Mouse (Mus musculus): ENCODE data around the gene Ccdc73.
"Not testable (repeated sequence)": the region's sequence is repeated elsewhere in the genome, so short reads cannot be mapped to it uniquely, and the experiment has no call there.

Ccdc73 gene

DNA sequence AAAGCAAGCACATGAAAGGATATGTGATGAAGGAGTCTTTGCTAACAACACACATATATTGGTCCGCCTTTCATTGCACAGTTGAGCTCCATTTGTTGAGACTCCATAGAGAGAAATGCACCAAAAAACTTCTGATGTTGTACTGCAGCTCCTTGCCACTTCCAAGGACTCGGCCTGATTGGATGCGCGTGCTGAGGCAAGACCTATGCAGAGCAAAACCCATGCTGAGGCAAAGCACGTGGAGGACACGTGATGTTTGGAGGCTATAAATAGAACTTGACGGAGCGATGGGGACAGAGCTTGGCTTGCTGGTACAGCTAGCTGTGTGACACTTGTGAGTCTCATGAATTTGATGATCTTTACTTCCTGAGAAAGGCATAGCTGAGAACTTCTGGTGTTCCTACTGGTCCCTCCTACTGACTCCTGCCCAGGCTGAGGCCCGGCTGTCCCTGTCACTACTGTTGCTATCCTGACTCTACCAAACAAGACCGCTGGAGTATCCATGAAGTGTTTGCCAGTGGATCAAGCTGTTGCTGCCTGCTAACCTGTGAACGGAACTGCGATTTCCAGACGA, at the start of gene Ccdc73:
TSS of gene Ccdc73 (plus strand) at position 524 of the 574 bp plus-strand sequence.
- no peak for DNase-seq

GRCm38 (mm10) chr2:104818763-104819162, 48.8 kb upstream of the Ccdc73 start:
- not testable (repeated sequence) for DNase-seq

DNA sequence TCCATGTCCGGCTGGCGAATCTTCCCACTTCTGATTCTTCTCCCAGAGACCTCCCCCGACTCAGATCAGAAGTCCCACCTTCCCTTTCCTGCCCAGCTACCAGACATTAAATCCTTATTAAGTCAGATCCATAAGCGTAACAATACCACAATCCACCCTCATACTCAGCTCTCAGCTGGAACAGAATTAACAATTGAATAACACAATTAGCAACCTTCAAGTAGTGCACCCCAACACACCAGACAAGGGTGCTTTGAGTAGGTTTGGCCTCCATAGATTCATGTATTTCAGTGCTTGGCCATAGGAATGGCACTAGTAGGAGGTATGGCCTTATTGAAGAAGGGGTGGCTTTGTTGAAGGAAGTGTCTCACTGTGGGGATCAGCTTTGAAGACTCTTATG, 41.4 kb upstream of the Ccdc73 start:
- DNase-seq, result no peak

DNA sequence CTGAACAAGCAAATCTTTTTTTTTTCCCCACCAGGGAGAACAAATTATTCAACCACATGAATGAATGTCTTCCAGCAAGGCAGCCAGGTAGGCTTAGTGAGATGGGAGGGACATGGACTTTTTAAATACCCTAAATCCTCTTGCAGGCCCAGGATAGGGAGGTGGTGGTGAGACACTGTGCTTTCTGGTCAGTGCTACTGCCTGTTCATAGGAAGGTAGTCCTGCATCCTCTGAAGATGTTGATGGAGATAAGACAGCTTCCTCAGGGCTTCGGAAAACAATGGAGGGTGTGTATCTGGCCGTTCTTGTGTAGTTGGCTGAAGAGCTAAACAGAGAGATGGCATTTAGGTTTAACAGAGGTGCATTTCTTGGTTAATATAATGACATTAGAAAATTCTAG, 35.1 kb upstream of the Ccdc73 start:
- DNase-seq, result no peak

- DNase-seq, result no peak
Measured at GRCm38 (mm10) chr2:104840974-104841373, 26.6 kb upstream of the Ccdc73 start.

- DNase-seq, result no peak
Measured at GRCm38 (mm10) chr2:104841736-104842135, 25.9 kb upstream of the Ccdc73 start.

- no peak for DNase-seq
Measured at GRCm38 (mm10) chr2:104842559-104842958, 25.0 kb upstream of the Ccdc73 start.

DNA sequence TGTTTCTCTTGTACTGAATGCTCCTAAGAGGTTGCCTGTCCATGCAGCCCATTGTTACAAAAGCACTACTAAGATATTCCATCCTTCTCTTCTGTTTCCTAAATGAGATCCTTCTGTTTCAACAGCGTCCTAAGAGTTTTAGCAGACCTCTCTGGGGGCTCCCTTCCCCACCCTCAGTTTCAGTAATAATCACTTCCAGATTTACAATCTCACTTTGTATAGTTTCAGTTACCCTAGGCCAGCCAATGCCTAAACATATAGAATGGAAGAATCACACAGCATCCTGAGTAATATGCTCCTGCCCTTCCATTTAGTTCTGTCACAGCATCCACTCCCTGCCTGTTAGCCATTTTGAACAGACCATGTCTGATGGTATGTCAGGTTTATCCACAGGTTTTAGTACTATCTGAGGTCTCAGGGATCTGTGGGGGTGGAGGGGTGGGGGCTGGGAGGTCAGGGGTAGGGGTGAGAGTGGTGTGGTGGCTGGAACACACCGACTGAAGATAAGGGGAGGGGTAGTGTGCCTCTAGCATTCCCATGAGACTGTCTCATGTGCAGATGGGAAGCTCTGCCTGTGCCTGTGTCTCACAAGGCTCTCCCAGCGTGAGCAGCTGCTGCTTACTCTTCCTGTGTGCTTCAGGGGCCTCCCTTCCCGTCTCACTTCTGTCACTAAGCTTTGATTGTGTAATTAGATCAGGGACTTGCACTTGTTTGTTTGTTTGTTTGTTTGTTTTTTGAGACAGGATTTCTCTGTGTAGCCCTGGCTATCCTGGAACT, 20.8 kb upstream of the Ccdc73 start:
- DNase-seq, result no peak

DNA sequence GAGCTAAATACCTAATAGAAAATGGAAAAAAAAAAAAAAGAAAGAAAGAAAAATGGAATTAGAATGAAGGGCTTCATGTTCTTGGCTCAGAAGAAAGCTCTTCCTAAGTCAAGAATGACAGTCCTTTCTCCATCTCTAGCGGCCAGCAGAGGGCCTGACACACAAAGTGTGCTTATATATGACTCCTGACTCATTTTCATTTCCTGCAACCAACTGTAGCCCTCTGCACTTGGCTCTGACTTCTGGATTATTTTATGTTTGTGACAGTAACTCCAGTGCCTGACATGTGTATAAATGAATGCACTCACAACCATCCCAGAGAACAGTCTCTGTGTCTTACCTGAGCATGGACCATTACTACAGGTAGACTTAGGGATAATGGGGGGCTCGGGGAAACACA, 20.0 kb upstream of the Ccdc73 start:
- DNase-seq, result peak in 1 of 2 experiments; percentile 18

- DNase-seq, result no peak
Measured at GRCm38 (mm10) chr2:104848235-104849161, 19.1 kb upstream of the Ccdc73 start.

DNA sequence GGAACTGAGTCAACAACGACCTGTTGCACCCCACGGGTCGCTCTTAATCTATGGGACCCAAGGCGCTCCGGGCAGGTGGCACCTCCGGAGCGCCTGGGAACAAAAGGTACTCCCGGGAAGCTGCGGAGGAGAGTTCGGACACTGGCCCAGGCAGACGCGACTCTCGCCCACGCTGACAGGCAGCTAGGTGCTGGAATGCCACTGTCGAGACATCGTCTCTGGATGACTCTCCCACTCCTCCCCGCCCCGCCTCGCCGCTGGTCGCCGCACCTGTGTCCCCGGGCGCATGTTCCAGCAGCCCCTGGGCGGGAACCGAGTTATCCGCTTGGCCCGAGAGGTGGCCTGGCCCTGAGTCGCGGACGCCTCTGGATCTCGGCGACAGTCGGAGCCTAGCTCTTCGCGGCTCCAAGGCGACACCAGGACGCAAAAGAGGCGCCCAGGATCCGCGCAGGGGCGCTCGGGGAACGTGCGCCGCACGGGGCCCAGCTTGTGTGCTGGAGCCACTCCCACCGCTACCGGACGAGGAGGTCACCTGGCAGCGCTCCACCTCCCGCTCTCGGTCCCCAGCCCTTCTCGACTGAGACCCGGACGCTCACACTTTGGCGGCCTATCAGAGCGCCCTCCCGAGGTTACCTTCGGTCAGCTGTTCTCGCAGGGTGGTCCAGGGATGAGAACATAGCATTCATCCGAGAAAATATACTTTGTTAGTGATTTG, 18.2 kb upstream of the Ccdc73 start, which contains the start of gene Prrg4:
TSS of gene Prrg4 (minus strand) at position 601 of the 715 bp plus-strand sequence.
- DNase-seq, result peak; percentile 69 to 77

DNA sequence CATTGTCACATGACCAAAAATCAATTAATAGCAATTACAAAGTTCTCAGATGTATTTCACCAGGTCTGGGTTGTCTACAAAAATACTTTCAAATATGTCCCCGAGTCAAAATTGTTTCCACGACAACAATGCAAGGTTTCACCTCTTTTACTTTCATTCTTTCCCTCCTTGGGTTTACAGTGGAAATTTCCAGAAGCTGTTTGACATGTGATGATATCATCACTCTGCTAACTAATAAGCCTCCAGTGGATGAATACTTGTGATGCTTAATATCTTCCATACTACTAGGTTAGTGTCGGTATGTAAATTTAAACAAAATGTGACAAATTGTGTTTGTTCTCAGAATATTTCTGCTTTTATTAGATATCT, 17.6 kb upstream of the Ccdc73 start:
- no peak for DNase-seq

- no peak for DNase-seq
Measured at GRCm38 (mm10) chr2:104851686-104852085, 15.9 kb upstream of the Ccdc73 start.

GRCm38 (mm10) chr2:104852546-104852945, 15.1 kb upstream of the Ccdc73 start:
- DNase-seq, result no peak

DNA sequence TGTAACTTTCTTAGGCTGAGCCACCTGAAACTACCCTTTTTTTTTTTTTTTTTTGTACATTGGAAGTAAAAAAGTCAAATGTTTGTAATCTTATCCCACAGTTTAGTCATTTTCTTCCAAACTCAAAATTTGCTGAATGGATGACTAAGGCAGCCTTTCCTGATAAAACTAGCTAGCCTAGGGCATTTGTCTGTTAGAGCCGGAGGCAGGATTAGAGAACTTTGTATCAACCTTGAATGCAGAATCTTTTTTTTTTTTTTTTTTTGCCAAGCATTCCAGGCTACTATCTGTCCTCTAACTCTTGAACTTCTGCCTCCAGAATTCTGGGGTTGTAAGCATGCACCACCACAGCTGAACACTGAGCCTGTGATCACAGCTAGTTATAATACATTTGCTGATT, 12.8 kb upstream of the Ccdc73 start:
- DNase-seq, result no peak

DNA sequence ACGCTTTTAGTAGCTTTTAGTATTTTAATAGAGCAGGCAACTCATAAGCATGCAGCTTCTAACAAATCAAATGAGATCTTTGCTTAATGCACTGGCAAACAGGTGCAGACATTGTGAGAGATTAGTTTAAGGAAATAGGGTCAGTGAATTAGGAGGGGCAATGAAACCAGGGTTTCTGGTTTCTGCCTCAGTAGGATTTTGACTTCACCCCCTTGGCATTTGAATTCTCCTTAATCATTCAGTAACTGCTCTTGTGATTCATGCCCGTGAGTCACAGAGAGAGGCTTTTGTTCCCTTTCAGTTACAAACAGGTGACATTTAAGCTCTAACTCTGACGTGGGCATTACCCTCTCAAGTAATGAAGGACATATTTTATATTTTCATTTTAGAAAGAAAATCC, 11.9 kb upstream of the Ccdc73 start:
- no peak for DNase-seq

DNA sequence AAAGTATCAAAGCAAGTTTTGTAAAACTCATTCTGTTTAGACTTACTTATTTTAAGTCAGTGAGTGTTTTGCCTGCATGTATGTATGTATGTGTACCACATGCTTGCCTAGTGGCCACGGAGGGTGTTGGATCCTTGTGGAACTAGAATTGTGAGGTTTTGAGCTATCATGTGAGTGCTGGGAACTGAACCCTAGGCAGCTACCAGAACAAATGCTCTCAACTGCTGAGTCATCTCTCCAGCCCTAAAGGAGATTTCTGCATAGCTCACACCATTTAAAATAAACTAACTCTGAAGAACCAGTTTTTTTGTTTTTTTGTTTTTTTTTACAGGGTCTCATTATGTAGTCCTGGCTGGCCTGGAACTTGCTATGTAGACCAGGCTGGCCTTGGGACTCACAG, 11.4 kb upstream of the Ccdc73 start:
- DNase-seq, result no peak

- not testable (repeated sequence) for DNase-seq
Measured at GRCm38 (mm10) chr2:104858083-104858482, 9.5 kb upstream of the Ccdc73 start.

DNA sequence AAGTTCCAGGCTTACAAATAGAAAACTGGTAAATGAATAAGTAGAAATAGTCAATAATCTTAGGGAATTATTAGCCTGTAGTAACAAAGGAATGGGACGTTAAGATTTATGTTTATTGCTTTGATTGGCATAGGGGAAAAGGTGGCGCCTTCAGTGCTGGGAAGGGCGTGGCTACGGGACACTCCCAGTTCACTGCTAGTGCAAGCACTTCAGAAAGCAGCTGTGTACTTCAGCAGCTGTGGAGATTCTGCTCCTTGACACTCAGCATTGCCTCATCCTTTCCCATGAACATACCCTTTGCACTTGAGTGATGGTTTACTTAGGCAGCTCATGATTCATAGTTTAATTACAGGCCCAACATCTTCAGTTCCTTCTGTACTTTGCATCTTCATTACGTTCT, 8.5 kb upstream of the Ccdc73 start:
- no peak for DNase-seq

- DNase-seq, result no peak
Measured at GRCm38 (mm10) chr2:104860426-104860825, 7.2 kb upstream of the Ccdc73 start.

- DNase-seq, result no peak
Measured at GRCm38 (mm10) chr2:104864176-104864860, 3.3 kb upstream of the Ccdc73 start.

GRCm38 (mm10) chr2:104869101-104869500, 1.5 kb downstream of the Ccdc73 start:
- no peak for DNase-seq
